Mouse (Mus musculus): ENCODE measurements at regions not wholly inside any gene's neighbourhood (a gene's known extent, or its start where the extent isn't known, plus 50 kb on each side); places are given as distances from the start of the nearest gene placed in this dataset.

DNA sequence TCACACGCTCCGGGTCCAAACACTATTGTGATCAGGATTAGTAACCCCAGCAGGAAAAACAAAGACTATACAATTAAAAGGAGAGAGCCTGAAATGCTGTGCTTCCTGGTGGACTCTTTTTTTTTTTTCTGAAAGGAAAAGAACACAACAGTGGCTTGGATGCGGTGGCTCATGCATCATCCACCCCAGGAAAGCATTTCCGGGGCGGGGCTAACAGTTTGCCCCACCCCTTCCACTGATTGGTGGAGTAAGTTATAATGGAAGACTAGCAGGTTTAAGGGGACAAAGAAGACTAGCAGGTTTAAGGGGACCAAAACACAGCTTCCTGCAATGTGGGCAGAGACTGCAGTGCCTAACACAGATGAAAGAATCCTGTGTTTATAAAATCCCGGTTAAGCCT is 524.0 kb downstream of the Gm9195 start:
- no peak for ATAC-seq (replicated peaks; ENCODE audit: insufficient number of reproducible peaks, low FRiP score, low TSS enrichment, poor library complexity, severe bottlenecking)

DNA sequence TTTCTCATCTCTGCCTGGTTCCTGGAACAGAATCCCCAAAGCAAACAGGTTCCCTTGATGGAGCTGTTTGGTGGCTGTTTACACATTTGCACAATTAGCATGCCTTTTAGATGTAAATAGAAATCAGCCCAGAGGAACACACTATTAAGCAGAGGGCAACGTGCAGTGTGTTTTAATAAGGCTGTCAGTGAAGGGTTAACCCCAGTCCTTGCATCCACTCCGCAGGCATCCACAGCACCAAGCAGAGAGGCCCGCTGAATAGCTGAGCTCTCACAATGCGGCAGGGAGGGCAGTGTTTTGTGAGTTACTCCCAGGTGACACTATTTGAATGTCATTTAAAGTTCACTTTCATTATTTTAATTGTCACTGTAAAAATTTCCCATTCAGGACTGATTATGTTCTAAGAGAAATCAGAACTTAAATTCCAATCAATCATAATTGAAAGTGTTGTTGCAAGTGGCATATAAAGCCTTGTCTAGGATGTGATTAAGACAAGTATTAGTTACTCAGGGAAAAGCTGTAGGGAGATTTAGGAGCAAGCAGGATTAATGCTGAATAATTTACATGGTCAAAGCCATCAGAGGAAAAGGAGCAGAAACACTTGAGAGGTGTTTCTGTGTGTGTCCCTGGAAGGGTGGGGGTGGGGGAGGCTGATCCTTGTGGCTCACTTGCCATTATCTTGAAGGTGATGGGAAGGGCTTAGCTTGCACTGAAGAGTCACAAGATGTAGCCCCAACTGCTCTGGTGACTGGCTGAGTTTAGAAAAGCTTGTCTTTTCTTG is 528.1 kb downstream of the Gm9195 start:
- no peak for ATAC-seq (replicated peaks; ENCODE audit: insufficient number of reproducible peaks, low FRiP score, low TSS enrichment, poor library complexity, severe bottlenecking)

DNA sequence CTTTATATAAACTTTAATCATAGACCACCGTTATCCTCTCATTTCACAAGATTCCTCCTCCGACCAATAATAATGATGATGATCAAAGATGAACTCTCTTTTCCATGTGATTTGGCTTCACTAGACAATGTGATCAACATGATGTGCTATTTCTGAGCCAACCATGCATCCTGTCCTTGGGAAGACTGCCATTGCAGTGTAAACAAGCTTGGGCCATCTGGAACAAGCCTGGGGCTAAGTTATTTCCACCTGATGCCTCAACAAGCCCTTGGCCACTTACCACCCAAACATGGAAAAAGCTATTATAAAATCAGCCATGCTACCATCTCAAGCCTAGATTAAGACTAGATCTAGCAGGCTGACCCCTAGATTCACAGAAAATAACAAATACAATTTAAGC is 542.9 kb downstream of the Gm9195 start:
- no peak for ATAC-seq (replicated peaks; ENCODE audit: insufficient number of reproducible peaks, low FRiP score, low TSS enrichment, poor library complexity, severe bottlenecking)

DNA sequence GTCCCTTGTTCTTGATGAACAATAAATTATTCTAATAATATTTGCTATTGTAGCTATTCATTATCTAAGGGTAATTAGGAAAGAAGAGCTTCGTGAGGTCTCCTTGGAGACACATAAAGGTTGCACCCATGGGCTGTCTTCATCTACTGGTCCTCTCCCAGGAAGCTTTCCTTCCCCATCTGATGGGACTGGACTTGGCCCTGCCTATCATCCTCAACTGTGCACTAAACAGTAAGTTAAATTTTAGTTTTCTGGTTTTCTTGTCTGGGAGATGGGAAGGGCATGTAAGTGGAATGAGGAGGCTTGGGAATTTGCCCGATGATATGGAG is 554.5 kb downstream of the Gm9195 start:
- ATAC-seq (replicated peaks; ENCODE audit: insufficient number of reproducible peaks, low FRiP score, low TSS enrichment, poor library complexity, severe bottlenecking) = no peak

DNA sequence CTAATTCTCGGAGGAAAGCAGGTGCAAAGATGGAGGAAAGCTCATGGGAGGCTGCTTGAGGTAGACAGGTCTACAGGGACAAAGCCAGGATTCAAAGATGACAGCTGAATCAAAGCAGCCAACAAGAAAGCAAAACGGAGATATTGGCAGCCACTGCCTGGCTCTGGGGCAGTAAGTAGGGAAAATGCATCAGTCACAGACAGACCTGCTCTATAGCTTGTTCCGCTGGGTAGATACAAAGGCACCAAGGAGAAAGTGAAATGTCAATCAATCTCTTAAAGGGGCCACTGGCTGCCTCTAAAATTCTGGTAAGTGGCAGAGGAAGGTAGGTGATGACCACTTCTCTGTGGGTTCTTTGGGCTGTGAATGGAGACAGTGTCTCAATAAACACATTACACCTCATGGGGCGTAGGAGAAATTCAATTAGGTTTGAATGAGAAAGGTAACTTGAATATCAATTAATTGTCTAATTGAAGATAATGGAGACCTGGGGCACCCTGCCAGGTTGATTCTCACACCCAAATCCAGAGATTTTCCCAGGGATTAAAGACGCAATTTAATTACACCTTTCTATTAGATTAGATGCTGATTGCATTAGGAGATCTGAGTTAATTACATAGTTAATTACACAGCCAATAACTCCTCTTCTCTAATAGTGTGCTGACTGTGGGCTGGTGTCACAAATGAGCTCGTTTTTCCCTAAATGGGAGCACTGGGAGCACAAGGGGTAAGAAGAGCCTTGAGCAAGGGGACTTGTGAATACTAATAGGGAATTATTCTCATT is 555.1 kb downstream of the Gm9195 start:
- no peak for ATAC-seq (replicated peaks; ENCODE audit: insufficient number of reproducible peaks, low FRiP score, low TSS enrichment, poor library complexity, severe bottlenecking)

DNA sequence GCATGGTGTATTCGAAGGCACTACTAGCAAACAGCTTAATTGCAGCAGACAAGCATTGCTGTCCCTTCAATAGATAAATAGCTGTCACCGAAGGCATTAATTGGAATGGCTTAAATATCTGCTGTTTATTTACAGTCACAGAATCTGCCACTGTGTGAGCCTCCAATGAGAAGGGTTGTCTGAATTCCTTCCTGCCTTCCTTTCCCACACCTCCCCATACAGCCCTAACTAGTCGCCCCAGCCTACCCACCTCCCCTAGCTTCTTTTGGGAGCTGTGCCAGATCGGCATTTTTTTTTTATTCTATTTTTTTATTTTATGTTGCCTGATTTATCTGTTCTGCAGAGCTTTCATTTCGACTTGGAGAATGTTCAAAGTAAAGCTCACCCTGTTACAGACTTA is 575.7 kb downstream of the Gm9195 start:
- no peak for ATAC-seq (replicated peaks; ENCODE audit: insufficient number of reproducible peaks, low FRiP score, low TSS enrichment, poor library complexity, severe bottlenecking)

DNA sequence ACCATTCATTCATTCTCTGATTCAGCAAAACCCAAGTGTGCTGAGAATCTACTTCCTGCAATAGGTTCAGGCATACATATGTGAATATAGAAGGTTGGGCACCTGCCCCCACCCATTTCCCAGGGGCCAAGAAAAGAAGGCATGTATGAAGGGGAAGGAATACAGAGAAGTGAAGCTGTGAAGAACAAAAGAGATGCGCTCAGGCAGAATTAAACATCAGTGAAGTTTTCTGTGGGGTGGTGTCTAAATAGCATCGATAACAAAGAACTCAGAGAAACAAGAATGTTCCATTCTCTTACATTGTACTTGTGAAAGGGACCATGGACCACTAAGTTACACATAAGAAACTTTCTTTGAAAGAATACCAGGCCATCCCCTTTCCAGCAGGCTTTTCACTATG is 580.7 kb downstream of the Gm9195 start:
- no peak for ATAC-seq (replicated peaks; ENCODE audit: insufficient number of reproducible peaks, low FRiP score, low TSS enrichment, poor library complexity, severe bottlenecking)

DNA sequence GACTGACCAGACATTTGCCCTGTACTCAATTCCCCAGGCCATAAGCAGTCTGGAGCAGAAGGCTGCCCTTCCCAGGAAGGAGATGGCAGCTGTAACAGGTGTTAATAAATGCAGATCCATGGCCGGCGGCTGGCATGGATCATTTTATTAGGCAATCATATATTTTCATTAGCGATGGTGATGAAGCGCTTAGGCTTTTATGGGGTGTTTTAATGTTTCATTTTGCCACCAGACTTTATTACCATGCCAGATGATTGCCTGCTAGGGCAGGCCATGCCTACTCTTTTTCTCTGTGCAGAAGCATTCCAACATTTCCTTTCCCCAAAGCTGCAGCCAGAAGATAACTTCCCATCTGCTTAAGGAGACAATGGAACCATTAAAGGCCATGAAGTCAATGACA is 596.2 kb downstream of the Gm9195 start:
- ATAC-seq (replicated peaks; ENCODE audit: insufficient number of reproducible peaks, low FRiP score, low TSS enrichment, poor library complexity, severe bottlenecking) = no peak

DNA sequence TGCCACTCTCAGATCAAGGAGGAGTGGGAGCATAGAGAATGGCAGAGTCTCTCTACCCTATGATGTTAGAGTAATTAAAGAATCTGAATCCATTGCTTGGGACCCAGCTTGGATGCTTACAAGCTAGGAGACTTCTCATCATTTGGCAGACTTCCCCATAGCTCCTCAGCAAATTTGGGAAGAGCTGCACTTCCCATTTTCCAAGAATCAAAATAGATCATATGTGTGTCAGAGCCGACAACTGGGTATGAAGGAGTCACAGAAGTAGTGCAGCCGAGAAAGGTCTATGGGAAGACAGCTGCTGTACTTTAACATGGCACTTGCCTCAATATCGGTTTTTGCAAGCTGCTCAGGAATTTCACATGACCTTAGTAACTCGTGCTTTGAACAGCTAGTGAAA is 596.8 kb downstream of the Gm9195 start:
- ATAC-seq (replicated peaks; ENCODE audit: insufficient number of reproducible peaks, low FRiP score, low TSS enrichment, poor library complexity, severe bottlenecking) = no peak

DNA sequence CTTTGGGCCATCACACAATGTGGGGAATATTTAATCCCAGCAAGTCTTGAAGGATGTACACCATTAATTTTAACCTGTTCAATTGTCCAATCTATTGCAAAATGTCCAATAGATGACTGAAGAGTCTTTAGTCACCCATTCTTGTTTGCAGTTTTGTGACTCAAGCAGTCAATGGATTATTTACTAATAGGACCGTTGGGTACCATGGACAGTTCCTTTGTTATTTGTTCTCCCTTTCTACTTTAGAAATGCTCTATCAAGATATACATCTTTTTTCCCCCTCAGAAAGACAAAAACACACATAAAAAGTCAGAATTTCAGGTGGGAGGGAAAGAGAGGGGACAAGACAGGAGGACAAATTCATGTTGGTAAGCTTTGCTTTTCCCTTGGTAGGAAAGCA is 598.3 kb downstream of the Gm9195 start:
- no peak for ATAC-seq (replicated peaks; ENCODE audit: insufficient number of reproducible peaks, low FRiP score, low TSS enrichment, poor library complexity, severe bottlenecking)

DNA sequence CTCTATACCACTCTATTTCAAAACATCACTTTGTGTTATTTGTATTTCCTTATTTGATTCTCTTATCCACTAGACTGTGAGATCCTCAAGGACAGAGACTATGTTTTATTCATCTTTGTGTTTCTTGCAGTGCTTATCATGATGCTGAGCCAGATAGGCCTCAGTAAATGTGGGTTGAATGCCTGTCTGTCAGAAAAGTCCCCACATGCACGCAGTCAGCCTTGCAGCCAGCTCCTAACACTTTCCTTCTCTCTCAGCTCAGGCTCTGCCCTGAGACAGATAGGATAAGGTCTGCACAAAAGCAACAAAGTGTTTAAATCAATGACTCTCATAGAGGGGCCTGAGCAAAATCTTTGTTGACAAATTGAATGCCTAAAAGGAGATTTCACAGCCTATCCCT is 600.0 kb downstream of the Gm9195 start:
- ATAC-seq (replicated peaks; ENCODE audit: insufficient number of reproducible peaks, low FRiP score, low TSS enrichment, poor library complexity, severe bottlenecking) = no peak

DNA sequence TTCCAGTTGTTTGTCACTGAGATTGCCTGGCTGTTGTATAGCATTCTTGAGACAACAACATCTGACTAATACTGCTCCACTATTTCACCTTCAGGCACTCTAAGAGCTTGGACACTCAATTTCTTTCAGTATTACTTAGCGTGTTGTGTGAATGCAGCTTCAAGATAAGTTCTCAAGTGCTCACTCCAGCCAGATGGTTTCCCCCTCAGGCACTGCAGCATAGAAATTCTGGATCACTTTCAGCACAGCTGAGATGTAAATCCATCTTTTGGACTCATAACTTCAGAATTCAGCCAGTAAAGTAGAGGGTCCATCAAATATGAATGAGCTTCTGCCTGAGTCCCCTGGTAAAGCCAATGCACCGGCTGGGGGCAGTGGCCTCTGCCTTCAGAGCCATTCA is 608.8 kb downstream of the Gm9195 start:
- no peak for ATAC-seq (replicated peaks; ENCODE audit: insufficient number of reproducible peaks, low FRiP score, low TSS enrichment, poor library complexity, severe bottlenecking)

DNA sequence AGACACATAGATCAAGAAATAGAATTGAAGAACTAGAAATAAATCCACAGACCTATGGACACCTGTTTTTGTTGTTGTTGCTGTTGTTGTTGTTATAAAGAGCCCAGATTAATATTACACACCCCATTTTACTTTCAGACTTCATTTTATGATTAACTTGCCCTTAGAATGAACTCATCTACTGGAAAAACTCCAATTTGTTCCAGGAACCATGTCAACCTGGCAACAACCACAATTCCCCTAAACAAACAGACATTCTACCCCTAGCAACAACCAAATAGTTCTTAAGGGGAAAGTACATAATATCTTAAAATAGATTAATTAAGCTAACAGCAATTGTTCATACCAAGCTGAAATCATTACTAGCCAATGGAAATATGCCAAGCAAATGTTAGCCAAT is 646.1 kb downstream of the Gm9195 start:
- no peak for ATAC-seq (replicated peaks; ENCODE audit: insufficient number of reproducible peaks, low FRiP score, low TSS enrichment, poor library complexity, severe bottlenecking)

DNA sequence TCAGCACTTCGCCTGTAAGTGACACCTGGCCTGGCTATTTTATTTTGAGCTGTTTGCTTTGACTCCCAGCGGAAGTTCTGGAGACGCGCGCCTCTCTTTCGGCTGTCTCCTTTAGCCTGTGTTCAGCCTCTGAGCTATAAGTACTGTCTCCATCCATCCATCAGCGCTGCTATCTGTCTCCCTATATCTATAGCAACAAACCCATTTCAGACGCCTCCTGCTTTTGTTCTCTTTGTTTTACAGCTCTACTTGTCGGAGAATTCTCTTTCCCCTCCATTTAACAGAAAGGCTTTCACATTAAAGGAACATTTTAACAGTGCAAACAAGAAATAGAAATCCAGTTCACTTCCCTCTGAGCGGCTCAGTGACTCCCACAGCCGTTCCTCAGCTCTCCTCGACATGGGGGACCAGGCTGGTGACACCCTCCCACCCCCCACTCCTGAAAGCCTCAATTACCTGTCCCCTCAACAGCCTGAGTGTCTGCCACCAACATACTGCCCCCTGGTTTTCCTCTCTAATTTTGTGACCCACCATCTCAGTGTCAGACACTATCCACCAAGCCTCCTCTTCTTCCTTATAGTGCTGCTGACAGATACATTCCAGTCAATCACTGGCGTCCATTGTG is 682.7 kb downstream of the Gm9195 start:
- ATAC-seq (replicated peaks; ENCODE audit: insufficient number of reproducible peaks, low FRiP score, low TSS enrichment, poor library complexity, severe bottlenecking) = no peak

DNA sequence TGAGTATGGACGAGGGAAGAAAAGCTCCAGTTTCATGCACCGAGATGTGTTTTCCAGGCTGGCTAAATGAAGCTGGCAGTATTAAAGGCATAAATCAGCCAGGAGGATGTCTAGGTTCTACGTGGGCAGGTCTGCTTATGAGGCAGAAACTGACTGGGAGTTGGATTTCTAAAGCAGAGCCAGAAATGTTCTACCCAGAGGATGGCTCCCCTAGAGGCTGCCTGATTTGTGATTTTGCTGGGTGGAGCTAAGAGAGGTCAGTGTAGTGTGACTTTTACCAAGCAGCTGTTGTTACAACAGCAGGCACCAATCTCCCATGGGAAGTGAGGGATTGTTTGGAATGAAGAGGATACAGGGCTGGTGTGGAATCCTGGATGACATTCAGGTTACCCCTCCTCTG is 686.0 kb downstream of the Gm9195 start:
- no peak for ATAC-seq (replicated peaks; ENCODE audit: insufficient number of reproducible peaks, low FRiP score, low TSS enrichment, poor library complexity, severe bottlenecking)

DNA sequence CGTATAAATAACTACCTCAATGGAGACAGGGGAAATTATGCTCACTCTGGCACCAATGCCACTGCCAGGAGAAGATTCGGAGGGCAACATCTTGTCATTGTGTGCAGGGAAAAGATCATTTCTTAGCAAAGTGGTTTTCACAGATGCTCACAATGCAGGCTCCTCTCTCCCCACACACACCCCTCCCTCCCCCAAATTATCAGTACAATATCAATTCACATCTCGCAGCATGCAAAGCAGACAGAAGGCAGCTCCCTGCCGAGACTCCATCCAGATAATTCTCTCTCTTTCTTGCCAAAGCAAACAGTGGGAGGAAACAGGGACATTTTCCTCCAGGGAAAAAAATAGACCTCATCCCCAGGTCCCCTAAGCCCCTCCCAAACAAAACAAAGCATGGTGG is 691.8 kb downstream of the Gm9195 start:
- ATAC-seq (replicated peaks; ENCODE audit: insufficient number of reproducible peaks, low FRiP score, low TSS enrichment, poor library complexity, severe bottlenecking) = no peak

DNA sequence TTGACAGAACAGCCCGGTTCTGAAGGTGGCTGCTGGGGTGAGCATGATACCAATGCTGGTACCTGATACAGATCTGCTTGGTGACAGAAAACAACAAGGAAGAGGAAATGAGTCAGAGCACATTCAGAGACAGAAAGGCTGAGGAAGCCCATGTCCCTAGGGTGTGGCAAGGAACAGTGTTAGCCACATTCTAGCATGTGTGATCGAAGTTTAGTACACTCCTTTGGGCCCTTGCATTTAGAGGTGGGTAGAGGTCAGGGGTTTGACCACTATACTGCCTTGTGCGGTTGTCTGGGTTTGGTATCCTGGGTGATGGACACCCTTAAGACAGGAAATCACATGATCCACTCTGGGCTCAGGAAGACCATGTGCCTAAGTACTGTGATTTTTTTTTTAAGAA is 695.9 kb downstream of the Gm9195 start:
- peak; percentile 84 for ATAC-seq (replicated peaks; ENCODE audit: insufficient number of reproducible peaks, low FRiP score, low TSS enrichment, poor library complexity, severe bottlenecking)

DNA sequence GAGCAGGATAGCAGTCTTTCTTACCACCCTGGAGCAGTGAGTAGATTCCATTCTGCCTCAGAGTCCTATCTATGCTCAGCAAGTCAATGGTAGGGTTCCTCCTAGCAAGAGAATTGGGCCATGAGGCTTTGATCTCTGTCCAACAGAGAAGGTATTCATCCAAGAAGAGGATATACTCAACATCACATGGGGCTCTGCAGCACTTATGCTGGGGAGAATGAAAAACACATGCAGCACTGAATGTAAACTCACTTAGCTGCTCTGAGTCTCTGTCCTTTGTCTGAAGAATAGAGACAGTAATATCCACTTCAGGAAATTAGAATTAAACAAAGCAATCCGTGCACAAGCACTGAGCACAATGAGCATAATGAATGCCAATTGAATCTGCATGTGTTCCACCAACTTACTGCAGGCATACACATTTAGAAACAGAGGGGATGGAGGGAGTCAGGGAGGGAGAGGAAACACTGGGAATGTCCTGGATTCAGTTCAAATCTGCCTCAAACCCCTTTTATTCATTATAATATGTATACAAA is 714.6 kb downstream of the Gm9195 start:
- ATAC-seq (replicated peaks; ENCODE audit: insufficient number of reproducible peaks, low FRiP score, low TSS enrichment, poor library complexity, severe bottlenecking) = no peak

DNA sequence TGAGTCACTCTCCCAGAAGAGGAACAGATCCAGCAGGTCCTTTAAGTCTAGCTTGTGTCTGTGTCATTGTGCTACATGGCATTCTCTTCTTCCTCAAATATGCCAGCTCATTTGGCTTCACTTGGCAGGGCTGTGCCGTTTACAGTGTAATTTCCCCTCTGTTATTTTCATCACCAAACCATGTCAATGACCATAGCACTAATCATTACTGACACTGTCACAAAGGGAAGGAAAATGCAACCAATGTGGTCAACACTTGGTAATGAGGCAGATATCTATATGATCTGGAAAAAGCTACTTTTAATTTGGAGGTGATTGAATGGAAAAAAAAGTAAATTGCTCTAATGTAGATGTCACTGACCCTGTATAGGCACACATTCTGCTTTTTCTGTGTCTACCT is 724.8 kb downstream of the Gm9195 start:
- ATAC-seq (replicated peaks; ENCODE audit: insufficient number of reproducible peaks, low FRiP score, low TSS enrichment, poor library complexity, severe bottlenecking) = no peak

DNA sequence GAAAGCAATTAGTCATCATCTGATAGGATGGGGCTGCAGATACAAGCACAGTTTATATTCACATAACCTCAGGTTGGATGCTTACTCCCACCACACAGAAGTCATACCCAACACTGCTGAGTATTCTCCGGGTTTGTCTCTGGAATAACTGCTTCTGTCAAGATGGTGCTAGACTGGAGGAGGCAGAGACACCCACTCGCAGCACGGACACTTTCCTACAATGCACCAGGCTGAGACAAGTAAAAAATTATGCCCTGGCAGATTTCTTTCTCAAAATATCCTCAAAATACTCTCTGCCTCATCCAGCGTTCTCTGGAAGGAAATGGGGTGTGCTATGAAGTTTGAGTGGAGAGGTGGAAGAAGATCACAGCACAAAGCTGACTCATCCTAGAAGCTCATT is 763.1 kb downstream of the Gm9195 start:
- no peak for ATAC-seq (replicated peaks; ENCODE audit: insufficient number of reproducible peaks, low FRiP score, low TSS enrichment, poor library complexity, severe bottlenecking)
